Mouse (Mus musculus): Measurements from ENCODE around the gene Zfp385a.

Zfp385a gene

GRCm38 (mm10) chr15:103314181-103314580 lies 25.7 kb downstream of the Zfp385a start:
- peak overlapping the region; percentile 71 for H3K4me3 ChIP-seq (replicated peaks; ENCODE audit: low read length)
- H3K27me3 ChIP-seq (ENCODE audit: insufficient read depth, low read length), result peaks cover 34% of the 10 kb centered on the region
- peaks cover 41% of the 10 kb centered on the region for H3K36me3 ChIP-seq (ENCODE audit: insufficient read depth, low read length)
- no peaks in the 10 kb centered on the region for H3K9me3 ChIP-seq (ENCODE audit: low read length)
- TF ChIP-seq POU5F1 (IDR thresholded peaks at IDR 0.05; ENCODE audit: borderline replicate concordance, low read length) (no peak), CTCF (conservative IDR thresholded peaks at IDR 0.05; ENCODE audit: low read length) (no peak), NANOG (IDR thresholded peaks at IDR 0.05; ENCODE audit: borderline replicate concordance, low read length) (no peak)
- peaks cover 58% of the 10 kb centered on the region for H3K4me1 ChIP-seq (replicated peaks; ENCODE audit: low read depth, low read length)

GRCm38 (mm10) chr15:103313495-103314095 lies 26.3 kb downstream of the Zfp385a start:
- TF ChIP-seq CTCF (conservative IDR thresholded peaks at IDR 0.05; ENCODE audit: low read length) (peak; percentile 99), POU5F1 (IDR thresholded peaks at IDR 0.05; ENCODE audit: borderline replicate concordance, low read length) (no peak), NANOG (IDR thresholded peaks at IDR 0.05; ENCODE audit: borderline replicate concordance, low read length) (no peak)
- Histone ChIP-seq H3K27me3 (ENCODE audit: insufficient read depth, low read length) (peaks cover 40% of the 10 kb centered on the region), H3K4me3 (replicated peaks; ENCODE audit: low read length) (peak overlapping the region; percentile 71), H3K4me1 (replicated peaks; ENCODE audit: low read depth, low read length) (peaks cover 58% of the 10 kb centered on the region), H3K36me3 (ENCODE audit: insufficient read depth, low read length) (peaks cover 35% of the 10 kb centered on the region), H3K9me3 (ENCODE audit: low read length) (no peaks in the 10 kb centered on the region)

- H3K36me3 ChIP-seq (ENCODE audit: insufficient read depth, low read length), result peaks cover 4% of the 10 kb centered on the region
- peaks cover 60% of the 10 kb centered on the region for H3K27me3 ChIP-seq (ENCODE audit: insufficient read depth, low read length)
- H3K9me3 ChIP-seq (ENCODE audit: low read length), result no peaks in the 10 kb centered on the region
- no peak within 1 kb of the TSS for H3K4me3 ChIP-seq (replicated peaks; ENCODE audit: low read length)
- peaks cover 62% of the 10 kb centered on the region for H3K4me1 ChIP-seq (replicated peaks; ENCODE audit: low read depth, low read length)
- no peak for TF ChIP-seq NANOG (IDR thresholded peaks at IDR 0.05; ENCODE audit: borderline replicate concordance, low read length)
- TF ChIP-seq CTCF (conservative IDR thresholded peaks at IDR 0.05; ENCODE audit: low read length), result no peak
- TF ChIP-seq POU5F1 (IDR thresholded peaks at IDR 0.05; ENCODE audit: borderline replicate concordance, low read length), result no peak
Observed at GRCm38 (mm10) chr15:103310365-103310910, 29.5 kb downstream of the Zfp385a start, which contains the start of gene Gpr84. Gene Gpr84, minus strand, starts transcription at chr15:103310612.

DNA sequence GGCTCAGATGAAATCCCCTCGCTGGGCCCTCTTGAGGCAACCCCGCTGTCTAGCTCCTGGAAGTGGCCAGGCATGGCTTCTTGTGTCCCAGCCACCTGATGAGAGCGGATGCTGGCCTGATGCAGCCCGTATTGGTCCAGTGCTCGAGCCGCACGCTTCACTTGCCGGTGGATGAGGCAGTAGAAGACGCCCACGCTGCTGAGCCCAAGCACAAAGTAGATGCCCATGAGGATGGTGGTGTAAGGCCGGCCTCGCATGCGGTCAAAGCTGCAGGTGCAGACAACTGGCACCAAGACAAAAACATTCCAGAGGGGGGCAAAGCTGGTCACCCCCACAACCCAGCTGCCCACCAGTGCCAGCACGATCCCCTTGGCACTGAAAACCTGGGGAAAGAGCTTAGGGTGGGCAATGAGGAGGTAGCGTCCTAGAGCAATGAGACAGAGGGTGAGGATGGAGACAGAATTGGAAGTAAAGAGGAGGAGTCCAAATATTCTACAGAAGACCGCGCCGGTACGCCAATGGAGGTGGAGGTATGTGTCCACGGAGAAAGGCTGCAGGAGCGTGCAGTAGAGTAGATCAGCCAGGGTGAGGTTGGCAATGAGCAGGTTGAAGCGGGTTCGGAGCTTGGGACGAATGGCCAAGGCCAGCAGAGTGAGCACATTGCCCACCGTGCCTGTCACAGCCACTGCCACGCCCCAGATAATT lies 30.9 kb downstream of the Zfp385a start:
- peak overlapping the region; percentile 68 for H3K4me3 ChIP-seq (replicated peaks; ENCODE audit: low read length)

GRCm38 (mm10) chr15:103308056-103308875 lies 31.6 kb downstream of the Zfp385a start:
- TF ChIP-seq NANOG (IDR thresholded peaks at IDR 0.05; ENCODE audit: borderline replicate concordance, low read length) (no peak), CTCF (conservative IDR thresholded peaks at IDR 0.05; ENCODE audit: low read length) (0 out of 2 replicates have a peak, but pooled peaks have one; percentile 3), POU5F1 (IDR thresholded peaks at IDR 0.05; ENCODE audit: borderline replicate concordance, low read length) (no peak)
- H3K4me1 ChIP-seq (replicated peaks; ENCODE audit: low read depth, low read length), result peaks cover 57% of the 10 kb centered on the region

More for the DNA sequence above, 30.9 kb downstream of the Zfp385a start:
- H3K4me1 ChIP-seq (replicated peaks; ENCODE audit: low read depth, low read length), result peaks cover 56% of the 10 kb centered on the region
- H3K36me3 ChIP-seq (ENCODE audit: insufficient read depth, low read length), result no peaks in the 10 kb centered on the region
- TF ChIP-seq POU5F1 (IDR thresholded peaks at IDR 0.05; ENCODE audit: borderline replicate concordance, low read length) (no peak), CTCF (conservative IDR thresholded peaks at IDR 0.05; ENCODE audit: low read length) (no peak), NANOG (IDR thresholded peaks at IDR 0.05; ENCODE audit: borderline replicate concordance, low read length) (no peak)
- peaks cover 60% of the 10 kb centered on the region for H3K27me3 ChIP-seq (ENCODE audit: insufficient read depth, low read length)
- H3K9me3 ChIP-seq (ENCODE audit: low read length), result no peaks in the 10 kb centered on the region

DNA sequence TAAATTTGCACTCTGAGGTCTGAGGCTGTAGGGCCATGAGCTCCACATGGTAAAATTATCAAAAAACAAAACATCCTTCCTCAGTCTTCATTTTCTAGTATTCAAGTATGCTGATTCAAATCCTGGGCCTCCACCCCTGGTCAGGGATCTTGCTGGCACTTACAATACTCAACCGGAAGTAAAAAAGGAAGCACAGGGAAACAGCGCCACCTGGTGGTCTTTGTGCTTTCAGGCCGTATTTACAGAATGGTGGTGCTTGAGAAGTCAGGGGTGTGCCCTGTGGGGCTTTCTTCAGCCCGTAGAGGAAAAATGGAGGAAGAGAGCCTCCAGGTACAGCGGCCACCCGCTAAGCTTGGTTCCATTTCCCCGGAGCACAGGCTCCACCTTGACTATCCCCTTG lies 32.8 kb downstream of the Zfp385a start:
- Histone ChIP-seq H3K4me3 (replicated peaks; ENCODE audit: low read length) (no peak overlapping the region), H3K27me3 (ENCODE audit: insufficient read depth, low read length) (peaks cover 72% of the 10 kb centered on the region), H3K36me3 (ENCODE audit: insufficient read depth, low read length) (no peaks in the 10 kb centered on the region), H3K4me1 (replicated peaks; ENCODE audit: low read depth, low read length) (peaks cover 64% of the 10 kb centered on the region), H3K9me3 (ENCODE audit: low read length) (no peaks in the 10 kb centered on the region)
- TF ChIP-seq CTCF (conservative IDR thresholded peaks at IDR 0.05; ENCODE audit: low read length) (peak; percentile 91), POU5F1 (IDR thresholded peaks at IDR 0.05; ENCODE audit: borderline replicate concordance, low read length) (no peak)

More at GRCm38 (mm10) chr15:103308056-103308875, 31.6 kb downstream of the Zfp385a start:
- H3K27me3 ChIP-seq (ENCODE audit: insufficient read depth, low read length), result peaks cover 65% of the 10 kb centered on the region
- H3K4me3 ChIP-seq (replicated peaks; ENCODE audit: low read length), result peak overlapping the region; percentile 68
- no peaks in the 10 kb centered on the region for H3K9me3 ChIP-seq (ENCODE audit: low read length)
- H3K36me3 ChIP-seq (ENCODE audit: insufficient read depth, low read length), result no peaks in the 10 kb centered on the region

DNA sequence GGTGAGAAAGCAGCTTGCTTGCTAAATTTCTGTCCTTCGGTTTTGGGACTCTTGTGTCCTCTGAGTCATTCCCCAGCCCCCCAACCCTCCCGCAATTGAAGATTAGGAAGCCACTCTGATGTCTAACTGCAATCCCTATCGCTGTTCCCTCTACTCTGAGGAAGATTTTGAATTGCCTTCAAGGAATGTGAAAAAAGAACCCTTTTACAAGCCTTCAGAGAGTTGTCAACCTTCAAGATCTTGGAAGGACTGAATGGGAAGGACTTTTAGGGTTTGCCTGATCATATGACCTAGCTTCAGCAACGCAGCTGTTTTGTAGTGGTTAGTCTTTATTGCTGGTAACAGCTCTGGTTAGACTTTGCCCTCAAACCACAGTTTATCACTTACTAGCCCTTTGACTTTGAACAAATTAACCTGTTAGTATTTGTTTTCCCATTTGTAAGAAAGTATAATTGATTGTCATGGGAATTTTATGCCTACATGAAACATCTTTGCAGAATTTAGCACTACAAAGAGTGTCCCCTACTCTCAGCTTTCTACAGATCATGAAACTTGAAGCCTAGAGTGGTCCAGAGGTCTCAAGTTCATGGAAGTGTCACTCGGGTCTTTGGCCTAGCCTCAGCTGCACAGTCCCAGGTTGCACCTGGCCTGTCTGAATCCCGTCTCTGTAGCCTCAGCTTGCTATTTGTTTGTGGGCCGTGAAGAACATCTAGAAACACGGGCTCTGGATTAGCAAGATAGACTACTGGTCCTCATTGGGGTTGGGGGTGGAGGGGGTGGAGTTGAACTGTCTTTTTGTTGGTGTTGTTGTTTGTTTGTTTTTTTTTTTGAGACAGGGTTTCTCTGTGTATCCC lies 33.9 kb downstream of the Zfp385a start:
- H3K4me3 ChIP-seq (replicated peaks; ENCODE audit: low read length), result peak overlapping the region; percentile 79
- no peaks in the 10 kb centered on the region for H3K9me3 ChIP-seq (ENCODE audit: low read length)
- peaks cover 2% of the 10 kb centered on the region; the same call in 1 of the 2 replicates for H3K36me3 ChIP-seq (ENCODE audit: insufficient read depth, low read length)
- H3K27me3 ChIP-seq (ENCODE audit: insufficient read depth, low read length), result peaks cover 76% of the 10 kb centered on the region
- TF ChIP-seq POU5F1 (IDR thresholded peaks at IDR 0.05; ENCODE audit: borderline replicate concordance, low read length), result no peak
- no peak for TF ChIP-seq CTCF (conservative IDR thresholded peaks at IDR 0.05; ENCODE audit: low read length)
- no peak for TF ChIP-seq NANOG (IDR thresholded peaks at IDR 0.05; ENCODE audit: borderline replicate concordance, low read length)
- peaks cover 74% of the 10 kb centered on the region for H3K4me1 ChIP-seq (replicated peaks; ENCODE audit: low read depth, low read length)

Measured in E14TG2a.4 (cell line).